Mouse (Mus musculus): ENCODE measurements around the gene Stk32b.

- TF ChIP-seq CTCF (IDR thresholded peaks at IDR 0.05; ENCODE audit: control insufficient read depth, insufficient read depth, low read length), result no peak
- no peak for TF ChIP-seq POLR2A (IDR thresholded peaks at IDR 0.05; ENCODE audit: borderline replicate concordance, control insufficient read depth, low read depth, low read length)
Observed at GRCm38 (mm10) chr5:37716505-37717372, at the start of gene Stk32b.

Data from bone marrow, adult 2 months (tissue).